Mouse (Mus musculus) left cerebral cortex, adult 8-10 months (tissue): ENCODE measurements around the gene Dhrs9. TPM values are rescaled to one million over a fixed set of nuclear protein-coding genes. Genes with fewer than 3 reads are reported as not detected.

ENCODE experiments used
- DNase-seq, 2 experiments: peaks; one replicate each; pipeline ENCODE4 v3.0.0; 2022; ENCODE audit warnings: low spot score in 2 of 2
- total RNA-seq, 4 experiments: library from RNA; stranded (reverse); gene quantifications; 2 replicates each; pipeline ENCODE4 v1.2.4; 2022

Gene Dhrs9
- total RNA-seq, 4 experiments from 2014 or later, result 0.18 TPM; not detected in 3

- no peak for DNase-seq
These were observed 38.1 kb downstream of the Dhrs9 start for GRCm38 (mm10) chr2:69418294-69418881.

- no peak for DNase-seq
These were observed 44.6 kb downstream of the Dhrs9 start for GRCm38 (mm10) chr2:69424829-69425228.

- no peak for DNase-seq
These were observed 45.8 kb downstream of the Dhrs9 start for GRCm38 (mm10) chr2:69426081-69426480.

- no peak for DNase-seq
These were observed 46.9 kb downstream of the Dhrs9 start for GRCm38 (mm10) chr2:69427141-69427540.

- DNase-seq, result peak; percentile 19 to 20
These were observed 47.9 kb downstream of the Dhrs9 start for GRCm38 (mm10) chr2:69428116-69428515.

- DNase-seq, result no peak
These were observed 61.4 kb downstream of the Dhrs9 start for GRCm38 (mm10) chr2:69441656-69442055.

GRCm38 (mm10) chr2:69445896-69446472 lies 65.7 kb downstream of the Dhrs9 start:
- peak in 1 of 2 experiments; percentile 12 for DNase-seq

- DNase-seq, result no peak
These were observed 68.3 kb downstream of the Dhrs9 start for GRCm38 (mm10) chr2:69448581-69448980.

- DNase-seq, result no peak
These were observed 70.9 kb downstream of the Dhrs9 start for GRCm38 (mm10) chr2:69451128-69451527.

Other genes starting within 250 kb of the Dhrs9 start
- gene Nostrin, start 244.6 kb upstream of the Dhrs9 start, total RNA-seq, result 1 to 10 TPM; 4.1 to 4.5 (median 4.3) TPM
- gene Spc25, start 174.3 kb upstream of the Dhrs9 start, total RNA-seq, result 1 to 10 TPM in 1 of 4 experiments, under 1 TPM in 3; 0.56 to 2.6 (median 0.74) TPM
- gene G6pc2, start 169.4 kb upstream of the Dhrs9 start, total RNA-seq, result not detected
- gene Abcb11, start 37.8 kb upstream of the Dhrs9 start, total RNA-seq, result not detected
- under 1 TPM; 0.02 to 0.15 (median 0.13) TPM for gene Lrp2, start 205.6 kb downstream of the Dhrs9 start, total RNA-seq